Mouse (Mus musculus) embryonic facial prominence, embryonic 10.5 days (tissue): ENCODE measurements around the gene Prps1. TPM values are rescaled to one million over a fixed set of nuclear protein-coding genes. Genes with fewer than 3 reads are reported as not detected.
"Not testable (repeated sequence)": the region's sequence is repeated elsewhere in the genome, so short reads cannot be mapped to it uniquely, and the experiment has no call there.

Experiments used
- DNase-seq: peaks from one replicate; pipeline ENCODE4 v3.0.0-alpha.2; 2017; ENCODE audit warnings: low spot score
- H3K27ac ChIP-seq: fragments of 300-500 bp; sonication (generic); replicated peaks from 2 replicates; pipeline ENCODE4 v1.5.1; 2016; ENCODE audit warnings: mild to moderate bottlenecking
- H3K27me3 ChIP-seq: fragments of 300-500 bp; sonication (generic); replicated peaks from 2 replicates; pipeline ENCODE4 v1.6.1; 2016; ENCODE audit warnings: low read depth, mild to moderate bottlenecking; ENCODE audit not compliant: poor library complexity, severe bottlenecking
- H3K36me3 ChIP-seq: fragments of 300-500 bp; sonication (generic); replicated peaks from 2 replicates; pipeline ENCODE4 v1.6.1; 2016; ENCODE audit warnings: mild to moderate bottlenecking, moderate library complexity
- H3K4me1 ChIP-seq: fragments of 300-500 bp; sonication (generic); 2 replicates; pipeline ENCODE4 v1.6.1; 2016
- H3K4me3 ChIP-seq: fragments of 300-500 bp; sonication (generic); 2 replicates; pipeline ENCODE4 v1.5.1; 2016; ENCODE audit warnings: mild to moderate bottlenecking, moderate library complexity
- H3K9me3 ChIP-seq: fragments of 300-500 bp; sonication (generic); 2 replicates; pipeline ENCODE4 v1.6.1; 2016; ENCODE audit warnings: mild to moderate bottlenecking
- WGBS: fragments of 180-500 bp; shearing (Covaris S2); methylation state at CpG from one replicate; pipeline ENCODE4 v1.1.7; 2016; 5-methylcytosine and 5-hydroxymethylcytosine counted together
- polyA plus RNA-seq: library from polyadenylated mRNA; unstranded; fragments of >200 nt; fragmentation: Nextera tagmentation; extraction: Ambion mirVana; gene quantifications from 2 replicates; pipeline ENCODE4 v1.2.1, GENCODE M21; 2016

The Prps1 gene
- polyA plus RNA-seq, 1 experiment from 2014 or later: 89.6 TPM

DNA sequence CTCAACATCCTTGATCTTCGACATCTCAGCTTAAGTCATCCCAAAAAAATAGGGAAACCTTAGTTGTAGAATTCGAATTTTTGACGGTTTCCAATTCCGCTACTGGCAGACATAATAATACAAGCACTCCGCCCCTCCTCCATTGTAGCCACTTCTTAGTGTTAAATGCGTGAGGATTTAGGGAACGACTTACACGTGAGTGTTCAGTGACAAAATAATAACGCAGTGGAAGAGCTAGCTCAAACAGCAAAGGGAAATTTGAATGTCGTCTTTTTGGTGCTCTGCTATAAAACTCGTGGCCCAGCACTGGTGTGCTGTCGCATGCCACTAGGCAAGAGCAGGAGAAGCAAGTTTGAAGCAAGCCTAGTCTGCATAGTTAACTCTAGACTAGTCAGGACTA, 1.1 kb downstream of the Prps1 start:
- Histone ChIP-seq H3K4me1 (no peaks in the 10 kb centered on the region), H3K36me3 (no peaks in the 10 kb centered on the region), H3K27ac (peak overlapping the region; percentile 84; the same call in 1 of the 2 replicates), H3K27me3 (peaks cover 62% of the 10 kb centered on the region), H3K9me3 (no peaks in the 10 kb centered on the region), H3K4me3 (peak overlapping the region; percentile 68)
- DNase-seq: no peak
- whole genome bisulfite sequencing: 24% methylated on average over 12 of the region's 12 CpGs

DNA sequence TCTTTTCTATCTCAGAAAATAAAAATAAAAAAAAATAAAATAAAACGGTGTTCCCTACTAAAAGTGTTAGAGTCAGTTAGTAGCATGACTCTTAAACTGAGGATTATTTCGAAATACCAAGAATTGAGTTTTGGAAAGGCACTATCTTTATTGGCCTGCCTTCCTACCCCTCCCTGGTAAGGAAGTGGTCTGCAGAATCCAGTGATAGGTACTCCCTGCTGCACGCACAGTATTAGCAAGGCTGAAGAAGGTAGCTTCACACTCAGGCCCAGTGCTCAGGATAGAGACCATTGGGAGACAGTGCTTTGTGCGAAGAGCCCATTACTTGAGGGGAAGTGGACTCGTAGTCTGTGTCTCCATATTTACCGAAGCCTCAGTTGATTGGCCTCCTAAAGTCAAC, 21.8 kb downstream of the Prps1 start:
- DNase-seq: no peak
- Histone ChIP-seq H3K36me3 (peaks cover 22% of the 10 kb centered on the region), H3K27me3 (peaks cover 54% of the 10 kb centered on the region), H3K4me1 (no peaks in the 10 kb centered on the region), H3K9me3 (no peaks in the 10 kb centered on the region), H3K27ac (no peak overlapping the region), H3K4me3 (no peak overlapping the region)
- WGBS: 92% methylated on average over 6 of the region's 6 CpGs

DNA sequence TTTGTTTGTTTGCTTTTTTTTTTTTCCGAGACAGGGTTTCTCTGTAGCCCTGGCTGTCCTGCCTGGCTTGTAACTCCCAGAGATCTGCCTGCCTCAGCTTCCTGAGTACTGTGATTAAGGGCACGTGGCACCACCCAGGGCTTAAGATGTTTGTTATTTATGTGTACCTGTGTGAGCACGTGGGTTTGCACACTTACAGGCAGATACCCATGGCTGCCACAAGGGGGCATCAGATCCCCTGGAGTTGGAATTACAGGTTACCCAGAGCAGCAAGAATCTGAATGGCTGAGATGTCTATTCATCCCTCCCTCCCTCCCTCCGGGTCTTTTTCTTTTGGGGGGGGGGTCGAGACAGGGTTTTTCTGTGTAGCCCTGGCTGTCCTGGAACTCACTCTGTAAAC, 22.8 kb downstream of the Prps1 start:
- Histone ChIP-seq H3K4me1 (no peaks in the 10 kb centered on the region), H3K9me3 (no peaks in the 10 kb centered on the region), H3K27ac (no peak overlapping the region), H3K4me3 (no peak overlapping the region), H3K27me3 (peaks cover 54% of the 10 kb centered on the region), H3K36me3 (peaks cover 17% of the 10 kb centered on the region)
- DNase-seq: peak; percentile 39
- 60% methylated on average over 5 of the region's 5 CpGs for WGBS

DNA sequence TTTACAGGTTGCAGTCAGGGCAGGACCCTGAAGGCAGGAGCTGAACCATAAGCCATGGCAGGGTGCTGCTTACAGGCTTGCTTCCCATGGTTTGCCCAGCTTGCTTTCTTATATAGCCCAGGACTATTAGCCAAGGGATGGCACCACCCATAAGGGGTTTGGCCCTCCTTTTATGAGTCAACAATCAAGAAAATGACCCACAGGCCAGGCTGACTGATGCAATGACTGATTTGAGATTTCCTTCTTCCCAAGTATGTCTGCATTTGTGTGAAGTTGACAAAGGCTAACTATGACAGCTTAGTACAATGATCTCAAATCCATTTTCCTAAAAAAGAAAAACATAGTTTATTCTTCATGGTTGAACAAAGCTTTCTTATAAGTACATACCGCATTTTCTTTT, 32.8 kb downstream of the Prps1 start:
- peaks cover 88% of the 10 kb centered on the region for H3K27me3 ChIP-seq
- WGBS: 92% methylated on average over 1 of the region's 1 CpGs

DNA sequence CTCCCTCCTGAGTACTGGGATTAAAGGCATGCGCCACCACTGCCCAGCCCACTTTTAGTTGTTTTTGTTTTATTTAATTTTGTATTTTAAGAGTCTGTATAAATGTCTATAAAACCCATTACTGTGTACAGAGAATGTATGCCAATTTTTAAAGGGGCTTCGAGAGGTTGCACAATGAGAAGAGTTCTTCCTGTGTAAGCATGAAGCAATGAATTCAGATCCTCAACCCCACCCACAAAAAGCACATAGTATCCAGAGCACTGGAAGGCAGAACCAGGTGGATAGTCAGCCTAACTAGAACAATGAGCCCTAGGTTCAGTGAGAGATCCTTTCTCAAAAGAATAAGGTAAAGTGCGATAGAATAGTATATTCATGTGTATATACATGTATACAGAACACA, 33.8 kb downstream of the Prps1 start:
- H3K27ac ChIP-seq: no peak overlapping the region
- WGBS: 87% methylated on average over 3 of the region's 3 CpGs
- H3K4me3 ChIP-seq: no peak overlapping the region
- H3K36me3 ChIP-seq: no peaks in the 10 kb centered on the region
- peaks cover 92% of the 10 kb centered on the region for H3K27me3 ChIP-seq
- no peaks in the 10 kb centered on the region for H3K4me1 ChIP-seq
- DNase-seq: no peak
- no peaks in the 10 kb centered on the region for H3K9me3 ChIP-seq

More for the DNA sequence above, 32.8 kb downstream of the Prps1 start:
- no peak overlapping the region for H3K27ac ChIP-seq
- H3K4me3 ChIP-seq: no peak overlapping the region
- no peak for DNase-seq
- H3K4me1 ChIP-seq: no peaks in the 10 kb centered on the region
- no peaks in the 10 kb centered on the region for H3K9me3 ChIP-seq
- no peaks in the 10 kb centered on the region for H3K36me3 ChIP-seq

DNA sequence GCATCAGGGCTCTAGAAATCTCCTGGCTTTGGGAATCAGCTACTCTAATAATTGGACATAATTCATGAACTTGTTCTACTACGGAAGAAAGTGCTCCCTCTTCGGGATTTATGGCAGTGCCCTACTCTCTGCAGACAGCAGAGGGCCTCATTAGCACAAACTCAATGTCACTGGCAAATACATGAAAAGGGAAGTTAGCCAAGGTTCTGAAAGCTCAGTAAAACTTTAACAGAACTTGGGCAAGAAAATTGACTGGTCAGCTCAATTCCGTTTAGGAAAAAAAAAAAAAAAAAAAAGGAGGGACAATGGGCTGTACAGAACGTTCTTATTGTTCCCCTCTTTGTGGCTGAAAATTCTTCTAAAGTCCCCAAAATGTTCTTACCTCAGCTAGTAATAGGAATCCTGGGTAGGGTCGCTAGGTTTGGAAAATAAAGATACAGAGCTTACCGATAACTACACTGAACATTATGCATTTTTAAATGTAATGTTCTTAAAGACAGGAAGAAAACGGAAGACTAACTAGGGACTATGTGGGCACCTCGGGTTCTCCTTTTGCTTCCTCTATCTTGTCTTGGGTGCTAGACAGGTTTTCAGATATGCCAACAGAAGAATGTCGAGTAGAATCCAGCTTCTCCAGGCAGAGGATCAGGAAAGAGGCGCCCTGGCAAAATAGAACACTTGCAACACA, 35.6 kb downstream of the Prps1 start:
- Histone ChIP-seq H3K4me1 (no peaks in the 10 kb centered on the region), H3K9me3 (no peaks in the 10 kb centered on the region), H3K27ac (no peak overlapping the region), H3K4me3 (no peak overlapping the region), H3K36me3 (no peaks in the 10 kb centered on the region), H3K27me3 (peaks cover 87% of the 10 kb centered on the region)
- no peak for DNase-seq
- 61% methylated on average over 10 of the region's 10 CpGs for WGBS

DNA sequence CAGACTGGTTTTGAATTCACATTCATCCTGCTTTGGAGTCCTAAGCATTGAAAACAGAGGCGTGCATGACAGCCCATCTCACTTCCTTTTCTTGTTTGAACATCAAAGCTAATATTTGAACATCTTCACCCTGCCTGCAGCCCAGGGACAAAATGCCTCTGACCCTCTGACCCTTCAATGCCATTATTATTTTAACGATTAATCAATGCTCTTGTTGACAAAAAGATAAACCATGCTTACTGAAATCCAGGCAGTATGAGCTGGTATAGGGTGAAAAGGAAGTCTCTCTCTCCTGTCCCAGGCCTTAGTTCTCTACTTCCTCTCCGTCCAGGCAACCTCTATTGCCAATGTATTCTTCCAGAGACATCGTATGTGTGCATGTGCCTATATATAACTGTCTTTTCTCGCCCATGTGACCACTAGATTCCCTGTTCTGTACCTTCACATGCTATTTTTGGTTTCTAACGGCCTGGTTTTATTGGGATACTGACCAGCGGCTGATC, 37.2 kb downstream of the Prps1 start:
- Histone ChIP-seq H3K27me3 (peaks cover 91% of the 10 kb centered on the region), H3K9me3 (no peaks in the 10 kb centered on the region), H3K27ac (no peak overlapping the region), H3K36me3 (no peaks in the 10 kb centered on the region), H3K4me3 (no peak overlapping the region), H3K4me1 (no peaks in the 10 kb centered on the region)
- no peak for DNase-seq
- WGBS: 67% methylated on average over 7 of the region's 7 CpGs

DNA sequence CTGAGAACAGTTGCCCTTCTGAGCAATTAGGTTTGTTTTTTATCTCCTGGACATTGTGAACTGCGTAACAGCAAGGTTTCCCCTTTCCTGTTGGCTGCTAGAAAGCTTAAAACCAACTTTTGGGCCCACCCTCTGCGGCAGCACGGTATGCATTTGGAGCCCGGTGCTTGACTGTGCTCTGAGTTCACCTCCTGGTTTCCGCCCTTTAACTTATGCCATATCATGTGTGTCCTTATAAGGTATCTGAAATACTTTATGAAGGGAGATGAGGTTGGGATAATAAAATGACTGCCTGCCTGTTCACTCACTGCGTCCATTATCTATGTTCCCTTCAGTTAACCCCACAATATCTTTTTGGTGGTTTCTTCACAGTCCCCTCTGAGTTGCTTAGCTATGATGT, 37.8 kb downstream of the Prps1 start:
- DNase-seq: no peak
- no peaks in the 10 kb centered on the region for H3K36me3 ChIP-seq
- H3K27ac ChIP-seq: no peak overlapping the region
- no peaks in the 10 kb centered on the region for H3K4me1 ChIP-seq
- 89% methylated on average over 6 of the region's 6 CpGs for WGBS
- H3K27me3 ChIP-seq: peaks cover 85% of the 10 kb centered on the region
- H3K9me3 ChIP-seq: no peaks in the 10 kb centered on the region
- H3K4me3 ChIP-seq: no peak overlapping the region

DNA sequence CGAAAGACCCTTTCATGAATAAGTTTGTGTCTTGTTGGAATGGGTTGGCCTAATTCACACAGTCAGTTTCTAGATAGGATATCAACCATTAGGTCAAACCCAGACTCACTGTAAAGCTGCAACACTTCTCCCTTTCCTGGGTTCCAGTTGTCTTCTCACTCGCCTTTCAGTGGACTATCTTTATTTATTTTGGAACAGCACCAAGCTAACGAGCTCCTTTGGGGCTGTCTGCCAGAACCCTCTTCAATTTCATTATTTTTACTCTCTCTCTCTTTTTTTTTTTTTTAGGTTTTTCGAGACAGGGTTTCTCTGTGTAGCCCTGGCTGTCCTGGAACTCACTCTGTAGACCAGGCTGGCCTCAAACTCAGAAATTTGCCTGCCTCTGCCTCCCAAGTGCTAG, 42.0 kb downstream of the Prps1 start:
- not testable (repeated sequence) for H3K36me3 ChIP-seq, DNase-seq, H3K4me3 ChIP-seq, H3K9me3 ChIP-seq, H3K4me1 ChIP-seq, H3K27ac ChIP-seq
- WGBS: 70% methylated on average over 4 of the region's 4 CpGs
- peaks cover 81% of the 10 kb centered on the region for H3K27me3 ChIP-seq

DNA sequence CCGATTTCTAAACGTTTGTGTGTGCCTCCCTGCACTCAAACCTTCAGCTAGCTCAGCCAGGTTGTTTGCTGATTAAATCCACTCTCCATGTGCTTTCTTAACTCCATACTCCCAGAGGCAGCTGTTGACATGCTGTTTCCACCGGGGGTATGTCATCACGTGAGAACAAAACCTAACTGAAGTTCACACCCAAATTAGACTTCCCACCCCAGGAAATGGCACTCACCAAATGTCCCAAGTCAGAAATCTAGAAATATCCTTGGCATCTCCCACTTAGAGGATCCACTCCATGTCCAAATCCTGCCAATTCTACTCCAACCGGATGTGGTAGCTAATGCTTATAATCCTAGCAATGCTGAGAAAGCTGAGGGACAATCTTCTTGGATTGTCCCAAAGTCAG, 43.9 kb downstream of the Prps1 start:
- H3K4me3 ChIP-seq: no peak overlapping the region
- H3K4me1 ChIP-seq: 0 out of 2 replicates have a peak, but pooled peaks cover 3% of the 10 kb centered on the region
- no peaks in the 10 kb centered on the region for H3K36me3 ChIP-seq
- DNase-seq: no peak
- H3K27me3 ChIP-seq: peaks cover 79% of the 10 kb centered on the region
- WGBS: 81% methylated on average over 5 of the region's 5 CpGs
- no peak overlapping the region for H3K27ac ChIP-seq
- H3K9me3 ChIP-seq: no peaks in the 10 kb centered on the region

DNA sequence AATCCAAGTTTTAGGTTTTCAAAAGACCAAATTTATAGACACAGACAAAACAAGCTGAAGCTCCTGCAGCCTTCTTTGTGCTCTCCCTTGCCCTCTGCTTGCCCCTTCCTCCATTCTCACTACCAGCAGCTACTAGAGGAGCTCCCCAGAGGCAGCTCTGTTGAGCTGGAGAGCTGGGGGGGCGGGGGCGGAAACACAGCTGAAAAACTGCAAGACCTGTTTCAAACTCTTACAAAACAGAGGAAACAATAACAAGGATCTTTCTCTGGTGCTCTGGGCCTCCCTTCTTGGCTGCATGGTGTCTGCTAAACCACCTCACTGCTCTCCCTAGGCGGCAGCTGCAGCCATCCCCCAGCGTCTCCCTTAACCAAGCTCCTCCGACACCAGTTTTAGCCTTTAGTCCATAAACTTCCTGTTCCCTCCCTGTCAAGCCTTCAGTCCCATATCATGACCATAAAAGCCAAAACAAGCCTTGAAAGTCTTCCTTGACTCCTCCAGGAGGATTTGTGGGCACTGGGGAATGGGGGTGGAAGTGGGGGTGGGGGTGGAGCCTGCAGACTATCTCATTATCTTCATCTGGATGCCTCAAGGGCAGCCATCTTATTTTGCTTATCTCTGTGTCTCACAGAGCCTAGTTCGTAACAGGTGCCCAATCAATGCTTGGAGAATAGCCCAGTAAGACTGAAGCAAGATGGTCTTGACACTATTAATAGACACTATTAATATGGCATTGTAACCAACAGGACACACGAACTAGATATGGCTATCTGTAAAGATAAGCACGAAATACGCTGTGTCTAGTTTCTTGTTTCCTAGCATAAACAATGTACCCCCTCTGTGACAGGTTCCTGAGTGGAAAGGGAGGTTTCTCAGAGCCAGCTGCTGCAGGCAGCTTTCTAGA, 45.2 kb downstream of the Prps1 start:
- H3K9me3 ChIP-seq: no peaks in the 10 kb centered on the region
- H3K4me3 ChIP-seq: no peak overlapping the region
- H3K36me3 ChIP-seq: no peaks in the 10 kb centered on the region
- DNase-seq: no peak
- H3K4me1 ChIP-seq: peaks cover 9% of the 10 kb centered on the region; the same call in 1 of the 2 replicates
- WGBS: 70% methylated on average over 9 of the region's 9 CpGs
- H3K27me3 ChIP-seq: peaks cover 83% of the 10 kb centered on the region
- no peak overlapping the region for H3K27ac ChIP-seq

DNA sequence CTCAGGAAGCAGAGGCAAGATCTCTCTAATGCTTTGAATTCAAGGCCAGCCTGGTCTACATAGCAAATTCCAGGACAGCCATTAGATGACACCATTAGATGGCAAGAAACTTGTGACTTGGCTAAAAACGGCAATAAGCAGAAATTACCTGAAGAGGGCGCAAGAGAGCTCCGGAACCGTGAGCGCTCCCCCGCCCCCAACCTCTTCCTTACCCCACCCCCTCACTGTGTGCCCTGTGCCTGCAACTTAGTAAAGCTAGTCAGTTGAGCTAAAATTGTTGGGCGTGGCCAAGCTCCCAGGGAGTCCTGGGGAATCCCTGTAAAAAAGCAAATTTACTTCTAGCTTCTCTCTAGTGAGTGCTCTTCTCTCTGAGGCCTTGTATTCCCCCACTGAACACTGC, 47.5 kb downstream of the Prps1 start:
- peaks cover 91% of the 10 kb centered on the region for H3K27me3 ChIP-seq
- no peak overlapping the region for H3K4me3 ChIP-seq
- DNase-seq: peak; percentile 76
- no peak overlapping the region for H3K27ac ChIP-seq
- WGBS: 9% methylated on average over 7 of the region's 7 CpGs
- H3K4me1 ChIP-seq: peaks cover 9% of the 10 kb centered on the region; the same call in 1 of the 2 replicates
- no peaks in the 10 kb centered on the region for H3K36me3 ChIP-seq
- no peaks in the 10 kb centered on the region for H3K9me3 ChIP-seq
